Mouse (Mus musculus) megakaryocyte progenitor cell, adult 5-6 weeks (primary cell): ENCODE data around the gene Ankrd34a. TPM values are rescaled to one million over a fixed set of nuclear protein-coding genes. Genes with fewer than 3 reads are reported as not detected.
"Not testable (repeated sequence)": the region's sequence is repeated elsewhere in the genome, so short reads cannot be mapped to it uniquely, and the experiment has no call there.

Experiments
- ATAC-seq: replicated peaks from 2 replicates; pipeline ENCODE4 v1.8.0; 2016; ENCODE audit warnings: mild to moderate bottlenecking, moderate TSS enrichment, inconsistent platforms; ENCODE audit not compliant: poor library complexity
- total RNA-seq, 2 experiments: library from RNA; stranded (forward) in 1 of 2; stranded (reverse) in 1 of 2; fragments of 157-497, 149-512 nt in 1 of 2; fragments of 200-1000 nt in 1 of 2; gene quantifications; 2 replicates each; pipeline versions ENCODE4 v1.2.3 to v1.2.4; 2015 to 2017

Gene Ankrd34a
- total RNA-seq, 2 experiments from 2014 or later: not detected

- ATAC-seq: no peak
Observed at GRCm38 (mm10) chr3:96602704-96603084, 6.3 kb downstream of the Ankrd34a start.

GRCm38 (mm10) chr3:96603311-96603710 is 6.9 kb downstream of the Ankrd34a start:
- ATAC-seq: no peak

GRCm38 (mm10) chr3:96606007-96606406 is 9.6 kb downstream of the Ankrd34a start:
- ATAC-seq: not testable (repeated sequence)

- no peak for ATAC-seq
Observed at GRCm38 (mm10) chr3:96606618-96607017, 10.2 kb downstream of the Ankrd34a start.

- no peak for ATAC-seq
Observed at GRCm38 (mm10) chr3:96617941-96618340, 21.5 kb downstream of the Ankrd34a start.

DNA sequence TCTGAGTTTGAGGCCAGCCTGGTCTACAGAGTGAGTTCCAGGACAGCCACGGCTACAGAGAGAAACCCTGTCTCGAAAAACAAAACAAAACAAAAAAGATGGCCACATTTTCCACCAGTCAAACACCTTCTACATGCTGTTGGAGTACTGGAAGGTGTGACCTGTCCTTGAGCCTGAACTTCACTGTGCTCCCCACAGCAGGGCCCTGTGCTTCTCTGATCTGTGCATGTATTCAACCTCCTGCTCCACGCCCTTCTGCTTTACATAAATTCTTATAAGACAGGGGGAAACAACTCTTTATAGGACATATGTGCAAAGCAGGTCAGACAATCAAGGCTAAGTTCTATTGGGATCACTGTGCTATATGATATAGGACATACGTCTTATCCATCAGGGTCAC is 26.8 kb downstream of the Ankrd34a start:
- ATAC-seq: no peak

DNA sequence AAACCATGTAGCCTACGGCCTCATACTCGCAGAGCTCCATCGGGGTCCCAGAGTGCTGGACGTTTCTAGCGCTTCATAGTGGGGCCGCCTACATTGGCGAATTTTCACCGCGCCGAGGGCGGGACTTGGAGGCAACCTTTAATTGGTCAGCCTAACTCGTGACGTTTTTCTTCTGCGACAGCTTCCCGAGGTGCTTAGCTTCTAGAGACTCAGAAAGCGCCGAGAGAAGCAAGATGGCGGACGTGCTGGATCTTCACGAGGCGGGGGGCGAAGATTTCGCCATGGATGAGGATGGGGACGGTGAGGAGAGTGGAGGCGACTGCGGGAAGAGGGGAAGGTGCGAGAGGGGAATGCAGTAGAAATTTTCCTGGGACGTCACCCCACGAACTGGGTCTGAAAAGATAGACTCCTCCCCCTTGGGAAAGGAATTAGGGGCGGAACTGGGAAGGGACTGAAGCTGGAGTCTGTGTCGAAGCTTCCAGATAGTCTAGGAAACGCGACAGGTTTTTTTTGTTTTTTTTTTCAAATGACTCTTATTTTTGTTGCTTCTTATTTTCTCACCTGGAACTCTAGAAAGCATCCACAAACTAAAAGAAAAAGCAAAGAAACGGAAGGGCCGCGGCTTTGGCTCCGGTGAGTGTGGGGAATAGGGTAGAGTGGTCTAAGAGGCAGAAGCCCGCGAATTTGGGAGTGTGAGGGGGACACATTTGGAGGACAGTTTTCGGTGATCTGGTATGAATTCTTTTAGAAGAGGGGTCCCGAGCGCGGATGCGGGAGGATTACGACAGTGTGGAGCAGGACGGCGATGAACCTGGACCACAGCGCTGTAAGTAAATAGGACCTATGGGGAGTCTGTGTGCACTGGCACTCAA is 33.5 kb downstream of the Ankrd34a start, which contains the start of gene Rbm8a:
Gene Rbm8a, plus strand, starts transcription at position 205 of the 872 bp plus-strand sequence.
- ATAC-seq: peak; percentile 97

DNA sequence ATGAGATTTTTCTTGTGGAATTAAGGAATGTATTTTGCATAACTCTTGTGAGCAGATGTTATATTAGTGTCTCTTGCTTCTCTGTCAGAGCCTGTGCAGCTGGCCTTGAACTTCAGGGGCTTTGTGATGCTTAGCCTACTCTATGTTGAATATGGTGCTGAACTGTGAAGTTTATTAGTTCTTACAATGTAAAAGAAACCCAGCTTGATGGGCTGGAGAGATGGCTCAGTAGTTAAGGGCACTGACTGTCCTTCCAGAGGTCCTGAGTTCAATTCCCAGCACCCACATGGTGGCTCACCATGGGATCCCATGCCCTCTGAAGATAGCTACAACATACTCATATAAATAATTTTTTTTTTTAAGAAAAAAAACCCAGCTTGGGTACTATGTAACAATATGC is 35.6 kb downstream of the Ankrd34a start:
- no peak for ATAC-seq

DNA sequence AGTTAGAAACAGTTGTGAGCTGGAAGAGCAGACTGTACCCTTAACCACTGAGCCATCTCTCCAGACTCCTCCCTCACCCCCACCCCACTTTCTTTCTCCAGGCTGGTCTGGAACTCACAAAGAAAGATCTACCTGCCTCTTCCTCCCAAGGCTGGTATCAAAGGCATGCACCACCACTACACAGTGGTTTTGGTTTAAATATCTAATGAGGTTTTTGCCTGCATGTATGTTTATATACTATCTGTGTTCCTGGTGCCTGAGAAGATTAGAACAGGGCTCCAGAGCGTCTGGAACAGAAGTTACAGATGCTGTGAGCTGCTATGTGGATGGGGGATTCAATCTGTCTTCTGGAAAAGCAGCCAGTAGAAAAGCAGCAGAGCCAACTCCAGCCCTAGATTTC is 37.6 kb downstream of the Ankrd34a start:
- ATAC-seq: no peak

DNA sequence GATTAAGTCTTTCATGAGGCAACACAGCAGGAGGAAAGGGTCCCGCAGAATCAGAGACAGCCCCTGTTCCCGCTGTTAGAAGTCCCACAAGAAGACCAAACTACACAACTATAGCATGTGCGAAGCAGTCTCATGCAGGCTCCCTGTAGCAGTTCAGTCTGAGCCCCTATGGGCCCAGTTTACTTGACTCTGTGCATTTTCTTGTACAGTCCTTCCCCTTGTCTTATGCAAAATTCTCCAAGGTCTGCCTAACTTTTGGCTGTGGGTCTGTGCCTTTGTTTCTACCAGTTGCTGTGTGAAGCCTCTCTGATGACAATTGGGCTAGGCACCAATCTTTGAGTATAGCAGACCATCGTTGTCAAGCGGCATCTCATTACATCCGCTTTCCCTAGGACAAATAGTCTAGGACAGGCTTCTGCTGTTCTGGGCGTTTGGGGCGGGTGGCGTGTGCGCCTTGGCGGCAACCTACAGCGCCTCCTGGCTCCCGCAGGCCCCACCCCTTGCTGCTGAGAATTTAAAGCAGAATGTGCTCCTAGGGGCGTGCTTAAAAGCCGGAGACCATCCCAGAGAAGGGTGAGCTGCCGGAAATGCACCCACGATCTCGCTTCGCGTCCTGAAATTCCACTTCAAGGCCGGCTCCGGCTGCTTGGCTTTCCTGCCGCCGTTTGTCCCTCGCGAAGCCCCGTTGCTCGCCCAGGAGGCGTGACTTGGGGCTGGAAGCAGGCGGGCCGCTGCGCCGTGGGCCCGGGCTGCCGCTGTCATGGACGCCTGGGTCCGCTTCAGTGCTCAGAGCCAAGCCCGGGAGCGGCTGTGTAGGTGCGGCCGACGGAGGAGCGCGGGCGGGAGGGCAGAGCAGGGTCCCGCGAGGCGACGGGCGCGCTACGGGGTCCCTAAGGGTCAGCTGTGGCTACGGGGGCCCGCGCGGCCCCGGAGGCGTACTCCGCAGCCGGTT is 38.8 kb downstream of the Ankrd34a start, which contains the start of the genes Pex11b and Gm42957:
Gene Pex11b, plus strand, starts transcription at position 449 of the 952 bp plus-strand sequence.
Gene Gm42957, plus strand, starts transcription at position 547 of the 952 bp plus-strand sequence.
- ATAC-seq: peak; percentile 86

- no peak for ATAC-seq
Observed at GRCm38 (mm10) chr3:96635906-96636305, 39.5 kb downstream of the Ankrd34a start.

- no peak for ATAC-seq
Observed at GRCm38 (mm10) chr3:96636448-96636847, 40.0 kb downstream of the Ankrd34a start.

DNA sequence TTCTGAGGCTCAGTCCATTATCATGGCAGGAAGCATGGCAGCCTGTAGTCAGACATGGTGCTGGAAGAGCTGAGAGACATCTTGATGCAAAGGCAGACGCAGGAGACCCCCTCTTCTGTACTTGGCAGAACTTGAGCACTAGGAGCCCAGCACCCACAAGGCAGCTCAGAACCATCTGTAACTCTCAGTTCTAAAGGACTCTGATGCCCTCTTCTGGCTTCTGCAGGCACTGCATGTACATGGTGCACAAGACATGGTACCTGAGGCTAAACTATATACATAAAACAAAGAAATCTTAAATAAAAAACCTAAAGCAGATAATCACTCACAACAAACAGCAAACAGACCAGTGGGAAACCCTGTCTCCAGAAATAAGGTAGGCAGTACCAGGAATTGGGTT is 42.8 kb downstream of the Ankrd34a start:
- ATAC-seq: peak; percentile 70

- ATAC-seq: peak; percentile 71; the same call in 1 of the 2 replicates
Observed at GRCm38 (mm10) chr3:96645018-96645649, 48.7 kb downstream of the Ankrd34a start, which contains the start of gene Itga10. TSS of gene Itga10 (plus strand) at chr3:96645584.

DNA sequence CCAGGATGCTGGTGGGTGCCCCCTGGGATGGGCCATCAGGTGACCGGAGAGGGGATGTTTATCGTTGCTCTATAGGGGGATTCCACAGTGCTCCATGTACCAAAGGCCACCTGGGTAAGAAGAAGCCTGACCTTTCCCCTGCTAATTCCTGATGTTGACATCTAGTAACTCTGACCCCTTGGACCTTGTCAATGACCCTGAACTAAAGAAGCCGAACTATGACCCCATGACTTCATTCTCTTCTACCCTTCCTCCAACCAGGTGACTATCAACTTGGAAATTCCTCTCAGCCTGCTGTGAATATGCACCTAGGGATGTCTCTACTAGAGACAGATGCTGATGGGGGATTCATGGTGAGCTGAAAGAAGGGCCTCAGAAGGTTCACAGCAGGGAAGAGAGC is 50.9 kb downstream of the Ankrd34a start:
- ATAC-seq: no peak

Other genes starting within 250 kb of the Ankrd34a start
- gene BC107364, start 144.3 kb upstream of the Ankrd34a start, total RNA-seq (2015): not detected in 2 replicates
- not detected in 2 replicates for gene BC107364, start 144.3 kb upstream of the Ankrd34a start, total RNA-seq (2017)
- not detected in 2 replicates for gene Hfe2, start 71.5 kb upstream of the Ankrd34a start, total RNA-seq (2015)
- gene Hfe2, start 71.5 kb upstream of the Ankrd34a start, total RNA-seq (2017): not detected in 2 replicates
- 103 and 139 TPM in 2 replicates for gene Txnip, start 38.7 kb upstream of the Ankrd34a start, total RNA-seq (2015)
- gene Txnip, start 38.7 kb upstream of the Ankrd34a start, total RNA-seq (2017): 94.6 and 128 TPM in 2 replicates
- gene Gm16253, start 19.7 kb upstream of the Ankrd34a start, total RNA-seq (2015): not detected in 2 replicates
- gene Gm16253, start 19.7 kb upstream of the Ankrd34a start, total RNA-seq (2017): not detected in 2 replicates
- 27.0 and 30.4 TPM in 2 replicates for gene Polr3gl, start 2.5 kb upstream of the Ankrd34a start, total RNA-seq (2015)
- gene Polr3gl, start 2.5 kb upstream of the Ankrd34a start, total RNA-seq (2017): 50.7 and 59.5 TPM in 2 replicates
- gene Lix1l, start 4.5 kb downstream of the Ankrd34a start, total RNA-seq (2015): 0.89 and 3.0 TPM in 2 replicates
- gene Lix1l, start 4.5 kb downstream of the Ankrd34a start, total RNA-seq (2017): 0.83 and 2.3 TPM in 2 replicates
- gene Rbm8a, start 33.3 kb downstream of the Ankrd34a start, total RNA-seq (2015): 116 and 119 TPM in 2 replicates
- gene Rbm8a, start 33.3 kb downstream of the Ankrd34a start, total RNA-seq (2017): 58.2 and 64.5 TPM in 2 replicates
- gene Pex11b, start 38.7 kb downstream of the Ankrd34a start, total RNA-seq (2015): 26.4 and 30.8 TPM in 2 replicates
- 17.5 and 18.9 TPM in 2 replicates for gene Pex11b, start 38.7 kb downstream of the Ankrd34a start, total RNA-seq (2017)
- gene Gm42957, start 38.8 kb downstream of the Ankrd34a start, total RNA-seq (2015): 0.10 TPM in 1 of 2 replicates, not detected in the other
- not detected in 2 replicates for gene Gm42957, start 38.8 kb downstream of the Ankrd34a start, total RNA-seq (2017)
- 0.79 and 1.2 TPM in 2 replicates for gene Itga10, start 48.9 kb downstream of the Ankrd34a start, total RNA-seq (2015)
- gene Itga10, start 48.9 kb downstream of the Ankrd34a start, total RNA-seq (2017): 0.07 TPM in 1 of 2 replicates, not detected in the other
- not detected in 2 replicates for gene Ankrd35, start 73.5 kb downstream of the Ankrd34a start, total RNA-seq (2015)
- gene Ankrd35, start 73.5 kb downstream of the Ankrd34a start, total RNA-seq (2017): not detected in 2 replicates
- 4.0 and 8.1 TPM in 2 replicates for gene Pias3, start 99.7 kb downstream of the Ankrd34a start, total RNA-seq (2015)
- gene Pias3, start 99.7 kb downstream of the Ankrd34a start, total RNA-seq (2017): 2.6 and 6.7 TPM in 2 replicates
- 0.59 TPM in 1 of 2 replicates, not detected in the other for gene Nudt17, start 111.9 kb downstream of the Ankrd34a start, total RNA-seq (2015)
- not detected in 2 replicates for gene Nudt17, start 111.9 kb downstream of the Ankrd34a start, total RNA-seq (2017)
- 31.2 and 35.2 TPM in 2 replicates for gene Polr3c, start 131.0 kb downstream of the Ankrd34a start, total RNA-seq (2015)
- gene Polr3c, start 131.0 kb downstream of the Ankrd34a start, total RNA-seq (2017): 19.8 and 27.7 TPM in 2 replicates
- gene Rnf115, start 131.0 kb downstream of the Ankrd34a start, total RNA-seq (2015): 71.4 and 76.5 TPM in 2 replicates
- gene Rnf115, start 131.0 kb downstream of the Ankrd34a start, total RNA-seq (2017): 70.7 and 81.6 TPM in 2 replicates
- not detected in 2 replicates for gene Pdzk1, start 232.6 kb downstream of the Ankrd34a start, total RNA-seq (2015)
- not detected in 2 replicates for gene Pdzk1, start 232.6 kb downstream of the Ankrd34a start, total RNA-seq (2017)
- 0.98 and 2.1 TPM in 2 replicates for gene Cd160, start 232.7 kb downstream of the Ankrd34a start, total RNA-seq (2015)
- 0.57 TPM in 1 of 2 replicates, not detected in the other for gene Cd160, start 232.7 kb downstream of the Ankrd34a start, total RNA-seq (2017)